Mouse (Mus musculus): Measurements from ENCODE around the gene C530008M17Rik. TPM values are rescaled to one million over a fixed set of nuclear protein-coding genes. Genes with fewer than 3 reads are reported as not detected.

The C530008M17Rik gene
- polyA plus RNA-seq, 1 experiment from 2014 or later = 63.6 TPM

- Histone ChIP-seq H3K27ac (ENCODE audit: low read depth, low read length) (no peak overlapping the region), H3K4me2 (ENCODE audit: low read depth, low read length) (no peak overlapping the region), H3K36me3 (ENCODE audit: control insufficient read depth, insufficient read depth, low read length) (no peaks in the 10 kb centered on the region; the same call in 1 of the 2 replicates), H3K27me3 (ENCODE audit: control insufficient read depth, insufficient read depth, low read length) (no peaks in the 10 kb centered on the region), H3K4me1 (ENCODE audit: control insufficient read depth, insufficient read depth, low read length) (no peaks in the 10 kb centered on the region), H3K9ac (replicated peaks; ENCODE audit: low read depth, low read length) (no peak overlapping the region), H3K4me3 (ENCODE audit: low read depth, low read length) (no peak overlapping the region), H3K9me3 (ENCODE audit: control insufficient read depth, low read length) (no peaks in the 10 kb centered on the region)
- ATAC-seq (ENCODE audit: low read depth) = no peak
- WGBS = 93% methylated on average over 9 of the region's 9 CpGs
Observed at GRCm38 (mm10) chr5:76744737-76745209, 88.5 kb downstream of the C530008M17Rik start.

DNA sequence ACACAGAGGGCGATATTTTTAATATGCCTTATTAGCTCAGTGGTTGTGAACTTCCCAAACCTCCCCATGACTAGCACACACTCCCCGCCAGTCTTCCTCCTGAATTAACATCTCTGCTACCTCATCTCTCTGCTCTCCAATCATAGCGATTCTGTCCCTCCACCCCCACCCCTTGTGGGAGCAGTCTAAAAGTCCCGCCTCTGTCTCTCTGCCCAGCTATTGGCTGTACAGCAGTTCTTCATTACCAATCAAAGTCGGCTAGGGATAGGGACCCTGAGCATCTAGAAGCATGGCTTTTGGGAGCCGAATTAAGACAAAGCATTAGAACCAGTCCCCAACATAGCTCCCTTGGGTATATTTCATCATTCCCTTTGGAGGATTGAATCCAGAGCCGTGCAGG lies 91.5 kb downstream of the C530008M17Rik start:
- 46% methylated on average over 7 of the region's 7 CpGs for WGBS
- peak; percentile 83 for ATAC-seq (ENCODE audit: low read depth)
- no peaks in the 10 kb centered on the region for H3K9me3 ChIP-seq (ENCODE audit: control insufficient read depth, low read length)
- H3K4me3 ChIP-seq (ENCODE audit: low read depth, low read length) = no peak overlapping the region
- no peaks in the 10 kb centered on the region for H3K4me1 ChIP-seq (ENCODE audit: control insufficient read depth, insufficient read depth, low read length)
- no peaks in the 10 kb centered on the region for H3K27me3 ChIP-seq (ENCODE audit: control insufficient read depth, insufficient read depth, low read length)
- no peak overlapping the region for H3K27ac ChIP-seq (ENCODE audit: low read depth, low read length)
- H3K4me2 ChIP-seq (ENCODE audit: low read depth, low read length) = no peak overlapping the region
- no peak overlapping the region for H3K9ac ChIP-seq (replicated peaks; ENCODE audit: low read depth, low read length)
- H3K36me3 ChIP-seq (ENCODE audit: control insufficient read depth, insufficient read depth, low read length) = no peaks in the 10 kb centered on the region

DNA sequence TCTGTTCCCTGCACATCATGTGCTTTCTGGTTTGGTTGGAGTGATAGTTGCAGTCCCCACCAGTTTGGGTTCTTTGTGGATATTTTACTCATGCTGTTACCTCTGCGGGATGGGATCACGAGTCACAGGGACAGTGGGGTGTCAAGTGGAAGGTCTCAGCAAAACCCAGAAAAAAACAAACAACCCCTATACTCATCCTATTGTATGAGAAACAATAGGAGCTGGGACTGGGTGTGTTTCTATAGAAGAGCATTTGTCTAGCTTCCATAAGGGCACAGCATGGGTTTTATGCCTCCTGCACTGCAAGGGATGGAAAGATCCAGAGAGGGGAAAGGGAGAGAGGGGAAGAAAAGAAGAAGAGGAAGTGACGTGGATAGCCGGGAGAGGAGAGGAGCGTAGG lies 96.0 kb downstream of the C530008M17Rik start:
- H3K4me1 ChIP-seq (ENCODE audit: control insufficient read depth, insufficient read depth, low read length) = no peaks in the 10 kb centered on the region
- ATAC-seq (ENCODE audit: low read depth) = no peak
- no peaks in the 10 kb centered on the region for H3K36me3 ChIP-seq (ENCODE audit: control insufficient read depth, insufficient read depth, low read length)
- no peak overlapping the region for H3K4me2 ChIP-seq (ENCODE audit: low read depth, low read length)
- 21% methylated on average over 5 of the region's 5 CpGs for WGBS
- H3K9ac ChIP-seq (replicated peaks; ENCODE audit: low read depth, low read length) = no peak overlapping the region
- H3K9me3 ChIP-seq (ENCODE audit: control insufficient read depth, low read length) = no peaks in the 10 kb centered on the region
- no peak overlapping the region for H3K27ac ChIP-seq (ENCODE audit: low read depth, low read length)
- no peak overlapping the region for H3K4me3 ChIP-seq (ENCODE audit: low read depth, low read length)
- H3K27me3 ChIP-seq (ENCODE audit: control insufficient read depth, insufficient read depth, low read length) = no peaks in the 10 kb centered on the region

DNA sequence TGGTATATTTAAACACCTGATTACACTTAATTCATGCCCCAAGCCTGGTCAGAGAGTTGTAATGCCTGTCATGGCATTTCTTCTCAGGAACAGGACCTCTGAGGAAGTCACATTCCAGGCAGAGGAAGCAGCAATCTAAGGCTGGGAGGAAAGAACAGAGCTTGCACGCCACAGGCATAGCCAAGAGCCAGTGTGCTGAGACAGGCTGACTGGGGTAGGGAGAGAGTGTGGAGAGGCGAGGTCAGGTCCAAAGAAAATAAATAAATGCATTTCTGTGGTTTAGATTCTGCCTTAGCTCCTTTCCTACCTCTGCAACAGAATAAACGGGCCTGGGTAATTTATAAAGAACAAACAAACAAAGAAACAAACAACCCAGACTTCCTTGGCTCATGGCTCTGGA lies 104.0 kb downstream of the C530008M17Rik start:
- no peak overlapping the region for H3K9ac ChIP-seq (replicated peaks; ENCODE audit: low read depth, low read length)
- no peak for ATAC-seq (ENCODE audit: low read depth)
- H3K27ac ChIP-seq (ENCODE audit: low read depth, low read length) = no peak overlapping the region
- H3K27me3 ChIP-seq (ENCODE audit: control insufficient read depth, insufficient read depth, low read length) = no peaks in the 10 kb centered on the region
- no peaks in the 10 kb centered on the region for H3K9me3 ChIP-seq (ENCODE audit: control insufficient read depth, low read length)
- H3K36me3 ChIP-seq (ENCODE audit: control insufficient read depth, insufficient read depth, low read length) = no peaks in the 10 kb centered on the region
- H3K4me1 ChIP-seq (ENCODE audit: control insufficient read depth, insufficient read depth, low read length) = peaks cover 18% of the 10 kb centered on the region
- H3K4me2 ChIP-seq (ENCODE audit: low read depth, low read length) = no peak overlapping the region
- 86% methylated on average over 3 of the region's 3 CpGs for WGBS
- no peak overlapping the region for H3K4me3 ChIP-seq (ENCODE audit: low read depth, low read length)

GRCm38 (mm10) chr5:76762030-76762698 lies 105.9 kb downstream of the C530008M17Rik start:
- Histone ChIP-seq H3K4me2 (ENCODE audit: low read depth, low read length) (no peak overlapping the region), H3K9ac (replicated peaks; ENCODE audit: low read depth, low read length) (no peak overlapping the region), H3K27ac (ENCODE audit: low read depth, low read length) (peak overlapping the region; percentile 68; the same call in 1 of the 2 replicates), H3K36me3 (ENCODE audit: control insufficient read depth, insufficient read depth, low read length) (no peaks in the 10 kb centered on the region), H3K9me3 (ENCODE audit: control insufficient read depth, low read length) (no peaks in the 10 kb centered on the region), H3K4me3 (ENCODE audit: low read depth, low read length) (no peak overlapping the region), H3K4me1 (ENCODE audit: control insufficient read depth, insufficient read depth, low read length) (peaks cover 18% of the 10 kb centered on the region), H3K27me3 (ENCODE audit: control insufficient read depth, insufficient read depth, low read length) (no peaks in the 10 kb centered on the region)
- peak; percentile 38; the same call in 1 of the 2 replicates for ATAC-seq (ENCODE audit: low read depth)
- 27% methylated on average over 14 of the region's 14 CpGs for WGBS

- ATAC-seq (ENCODE audit: low read depth) = peak; percentile 68; the same call in 1 of the 2 replicates
Observed at GRCm38 (mm10) chr5:76763148-76763701, 106.9 kb downstream of the C530008M17Rik start.

GRCm38 (mm10) chr5:76763731-76764130 lies 107.4 kb downstream of the C530008M17Rik start:
- no peak overlapping the region for H3K4me2 ChIP-seq (ENCODE audit: low read depth, low read length)
- H3K4me3 ChIP-seq (ENCODE audit: low read depth, low read length) = no peak overlapping the region
- no peak for ATAC-seq (ENCODE audit: low read depth)
- H3K27ac ChIP-seq (ENCODE audit: low read depth, low read length) = 0 out of 2 replicates have a peak overlapping the region, but pooled peaks have one; percentile 68
- WGBS = 65% methylated on average over 6 of the region's 6 CpGs
- H3K9ac ChIP-seq (replicated peaks; ENCODE audit: low read depth, low read length) = no peak overlapping the region
- H3K9me3 ChIP-seq (ENCODE audit: control insufficient read depth, low read length) = no peaks in the 10 kb centered on the region
- no peaks in the 10 kb centered on the region for H3K27me3 ChIP-seq (ENCODE audit: control insufficient read depth, insufficient read depth, low read length)
- H3K36me3 ChIP-seq (ENCODE audit: control insufficient read depth, insufficient read depth, low read length) = no peaks in the 10 kb centered on the region
- peaks cover 18% of the 10 kb centered on the region for H3K4me1 ChIP-seq (ENCODE audit: control insufficient read depth, insufficient read depth, low read length)

More at GRCm38 (mm10) chr5:76763148-76763701, 106.9 kb downstream of the C530008M17Rik start:
- Histone ChIP-seq H3K27me3 (ENCODE audit: control insufficient read depth, insufficient read depth, low read length) (no peaks in the 10 kb centered on the region), H3K36me3 (ENCODE audit: control insufficient read depth, insufficient read depth, low read length) (no peaks in the 10 kb centered on the region), H3K4me1 (ENCODE audit: control insufficient read depth, insufficient read depth, low read length) (peaks cover 18% of the 10 kb centered on the region), H3K4me2 (ENCODE audit: low read depth, low read length) (no peak overlapping the region), H3K9me3 (ENCODE audit: control insufficient read depth, low read length) (no peaks in the 10 kb centered on the region), H3K27ac (ENCODE audit: low read depth, low read length) (peak overlapping the region; percentile 68; the same call in 1 of the 2 replicates), H3K9ac (replicated peaks; ENCODE audit: low read depth, low read length) (no peak overlapping the region; the same call in 1 of the 2 replicates), H3K4me3 (ENCODE audit: low read depth, low read length) (no peak overlapping the region)
- WGBS = 55% methylated on average over 10 of the region's 10 CpGs

DNA sequence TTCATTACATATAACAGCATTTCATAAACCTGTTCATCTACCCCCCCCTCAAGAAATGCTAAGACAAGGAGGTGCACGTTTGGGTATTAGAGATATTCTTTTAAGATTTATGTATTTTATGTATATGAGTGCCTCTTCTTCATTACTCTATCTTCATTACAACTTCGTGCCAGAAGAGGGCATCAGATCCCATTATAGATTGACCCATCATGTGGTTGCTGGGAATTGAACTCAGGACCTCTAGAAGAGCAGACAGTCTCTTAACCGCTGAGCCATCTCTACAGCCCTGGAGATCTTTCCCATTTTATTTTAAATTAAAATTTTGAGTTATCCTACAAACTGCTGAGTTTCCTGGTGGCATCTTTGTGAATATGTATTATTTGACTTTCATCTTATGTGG lies 112.7 kb downstream of the C530008M17Rik start:
- Histone ChIP-seq H3K4me1 (ENCODE audit: control insufficient read depth, insufficient read depth, low read length) (peaks cover 5% of the 10 kb centered on the region; the same call in 1 of the 2 replicates), H3K9me3 (ENCODE audit: control insufficient read depth, low read length) (no peaks in the 10 kb centered on the region), H3K27ac (ENCODE audit: low read depth, low read length) (no peak overlapping the region), H3K27me3 (ENCODE audit: control insufficient read depth, insufficient read depth, low read length) (no peaks in the 10 kb centered on the region), H3K9ac (replicated peaks; ENCODE audit: low read depth, low read length) (no peak overlapping the region), H3K4me3 (ENCODE audit: low read depth, low read length) (no peak overlapping the region), H3K36me3 (ENCODE audit: control insufficient read depth, insufficient read depth, low read length) (no peaks in the 10 kb centered on the region), H3K4me2 (ENCODE audit: low read depth, low read length) (no peak overlapping the region)
- ATAC-seq (ENCODE audit: low read depth) = no peak
- whole genome bisulfite sequencing = 78% methylated on average over 3 of the region's 3 CpGs

GRCm38 (mm10) chr5:76769572-76769971 lies 113.3 kb downstream of the C530008M17Rik start:
- Histone ChIP-seq H3K9ac (replicated peaks; ENCODE audit: low read depth, low read length) (no peak overlapping the region), H3K4me3 (ENCODE audit: low read depth, low read length) (no peak overlapping the region), H3K27me3 (ENCODE audit: control insufficient read depth, insufficient read depth, low read length) (no peaks in the 10 kb centered on the region), H3K4me2 (ENCODE audit: low read depth, low read length) (no peak overlapping the region), H3K4me1 (ENCODE audit: control insufficient read depth, insufficient read depth, low read length) (peaks cover 1% of the 10 kb centered on the region; the same call in 1 of the 2 replicates), H3K36me3 (ENCODE audit: control insufficient read depth, insufficient read depth, low read length) (no peaks in the 10 kb centered on the region), H3K9me3 (ENCODE audit: control insufficient read depth, low read length) (no peaks in the 10 kb centered on the region), H3K27ac (ENCODE audit: low read depth, low read length) (no peak overlapping the region)
- ATAC-seq (ENCODE audit: low read depth) = no peak
- 77% methylated on average over 15 of the region's 15 CpGs for WGBS
